Mouse (Mus musculus) left cerebral cortex, adult 11 months (tissue): ENCODE data around the gene Gigyf1.

Source experiments
- DNase-seq: peaks from one replicate; pipeline ENCODE4 v3.0.0; 2022; ENCODE audit warnings: low spot score

The Gigyf1 gene

GRCm38 (mm10) chr5:137513951-137514721 is 4.2 kb upstream of the Gigyf1 start:
- no peak for DNase-seq

- no peak for DNase-seq
Measured at GRCm38 (mm10) chr5:137514811-137515210, 3.5 kb upstream of the Gigyf1 start.

GRCm38 (mm10) chr5:137519691-137520550 is 1.6 kb downstream of the Gigyf1 start:
- DNase-seq = no peak

- no peak for DNase-seq
Measured at GRCm38 (mm10) chr5:137521861-137522260, 3.5 kb downstream of the Gigyf1 start.

GRCm38 (mm10) chr5:137522711-137523110 is 4.4 kb downstream of the Gigyf1 start:
- DNase-seq = no peak

GRCm38 (mm10) chr5:137523396-137524250 is 5.3 kb downstream of the Gigyf1 start:
- no peak for DNase-seq

- DNase-seq = no peak
Measured at GRCm38 (mm10) chr5:137524251-137524515, 5.8 kb downstream of the Gigyf1 start.

- DNase-seq = no peak
Measured at GRCm38 (mm10) chr5:137524671-137525070, 6.3 kb downstream of the Gigyf1 start.

- DNase-seq = no peak
Measured at GRCm38 (mm10) chr5:137525511-137525910, 7.2 kb downstream of the Gigyf1 start.

GRCm38 (mm10) chr5:137526192-137526936 is 8.0 kb downstream of the Gigyf1 start:
- no peak for DNase-seq

GRCm38 (mm10) chr5:137527413-137527812 is 9.1 kb downstream of the Gigyf1 start:
- no peak for DNase-seq

GRCm38 (mm10) chr5:137528247-137528968 is 10.1 kb downstream of the Gigyf1 start:
- no peak for DNase-seq

- DNase-seq = no peak
Measured at GRCm38 (mm10) chr5:137529221-137529995, 11.1 kb downstream of the Gigyf1 start.

- no peak for DNase-seq
Measured at GRCm38 (mm10) chr5:137530075-137530474, 11.7 kb downstream of the Gigyf1 start.

GRCm38 (mm10) chr5:137530588-137531413 is 12.5 kb downstream of the Gigyf1 start:
- peak; percentile 80 for DNase-seq

- DNase-seq = no peak
Measured at GRCm38 (mm10) chr5:137531414-137532130, 13.2 kb downstream of the Gigyf1 start.

- no peak for DNase-seq
Measured at GRCm38 (mm10) chr5:137532131-137532807, 13.9 kb downstream of the Gigyf1 start.

GRCm38 (mm10) chr5:137532808-137533116 is 14.4 kb downstream of the Gigyf1 start:
- peak; percentile 71 for DNase-seq
